Mouse (Mus musculus) ES-Bruce4 (cell line): ENCODE results near the gene Kcnq2.

Source experiments
- CTCF ChIP-seq: IDR thresholded peaks from one replicate; pipeline ENCODE4 v1.8.1; 2011; ENCODE audit warnings: low read depth, low read length
- EP300 ChIP-seq: IDR thresholded peaks from 2 replicates; pipeline ENCODE4 v1.6.1; 2011; ENCODE audit warnings: low read depth, low read length; ENCODE audit not compliant: insufficient read depth
- POLR2A ChIP-seq: IDR thresholded peaks from one replicate; pipeline ENCODE4 v1.8.1; 2011; ENCODE audit warnings: low read length; ENCODE audit not compliant: insufficient read depth

GRCm38 (mm10) chr2:181135446-181135818 lies 332 bp upstream of the Kcnq2 start:
- TF ChIP-seq POLR2A (no peak), CTCF (no peak), EP300 (no peak)
